Mouse (Mus musculus) ES-Bruce4 (cell line): ENCODE measurements around the gene Tuba1c. TPM values are rescaled to one million over a fixed set of nuclear protein-coding genes. Genes with fewer than 3 reads are reported as not detected.

Experiments used
- H3K27ac ChIP-seq: 2 replicates; pipeline ENCODE4 v1.5.1; 2012; ENCODE audit warnings: low read length, inconsistent platforms; ENCODE audit not compliant: insufficient read depth
- H3K27me3 ChIP-seq: 2 replicates; pipeline ENCODE4 v1.6.1; 2012; ENCODE audit warnings: mild to moderate bottlenecking, low read length, inconsistent platforms; ENCODE audit not compliant: control insufficient read depth, poor library complexity, insufficient read depth, severe bottlenecking
- H3K36me3 ChIP-seq: 2 replicates; pipeline ENCODE4 v1.6.1; 2012; ENCODE audit warnings: inconsistent platforms, mild to moderate bottlenecking, low read length, moderate library complexity; ENCODE audit not compliant: control insufficient read depth, poor library complexity, insufficient read depth, severe bottlenecking
- H3K4me1 ChIP-seq: one replicate; pipeline ENCODE4 v1.8.1; 2011; ENCODE audit warnings: low read length; ENCODE audit not compliant: control insufficient read depth, insufficient read depth
- H3K4me3 ChIP-seq: 2 replicates; pipeline ENCODE4 v1.5.1; 2011; ENCODE audit warnings: low read depth, mild to moderate bottlenecking, low read length
- H3K9ac ChIP-seq: 2 replicates; pipeline ENCODE4 v1.6.1; 2012; ENCODE audit warnings: low read depth, mild to moderate bottlenecking, inconsistent platforms; ENCODE audit not compliant: poor library complexity, severe bottlenecking
- H3K9me3 ChIP-seq: replicated peaks from 2 replicates; pipeline ENCODE4 v1.6.1; 2012; ENCODE audit warnings: mild to moderate bottlenecking, low read length, inconsistent platforms; ENCODE audit not compliant: control insufficient read depth, poor library complexity, insufficient read depth, severe bottlenecking
- CTCF ChIP-seq: IDR thresholded peaks from one replicate; pipeline ENCODE4 v1.8.1; 2011; ENCODE audit warnings: low read depth, low read length
- EP300 ChIP-seq: IDR thresholded peaks from 2 replicates; pipeline ENCODE4 v1.6.1; 2011; ENCODE audit warnings: low read depth, low read length; ENCODE audit not compliant: insufficient read depth
- POLR2A ChIP-seq: IDR thresholded peaks from one replicate; pipeline ENCODE4 v1.8.1; 2011; ENCODE audit warnings: low read length; ENCODE audit not compliant: insufficient read depth
- polyA plus RNA-seq: library from polyadenylated mRNA; stranded (reverse); fragments of >200 nt; gene quantifications from 2 replicates; pipeline ENCODE4 v1.2.4, GENCODE M21; 2011; ENCODE audit warnings: low read depth; ENCODE audit not compliant: missing spikeins, insufficient read depth, insufficient read length

Tuba1c gene
- polyA plus RNA-seq, 1 experiment, result 407 TPM

GRCm38 (mm10) chr15:99038025-99038424, 8.3 kb downstream of the Tuba1c start:
- TF ChIP-seq CTCF, result no peak
- TF ChIP-seq EP300, result no peak
- TF ChIP-seq POLR2A, result no peak
- no peak overlapping the region for H3K9ac ChIP-seq

DNA sequence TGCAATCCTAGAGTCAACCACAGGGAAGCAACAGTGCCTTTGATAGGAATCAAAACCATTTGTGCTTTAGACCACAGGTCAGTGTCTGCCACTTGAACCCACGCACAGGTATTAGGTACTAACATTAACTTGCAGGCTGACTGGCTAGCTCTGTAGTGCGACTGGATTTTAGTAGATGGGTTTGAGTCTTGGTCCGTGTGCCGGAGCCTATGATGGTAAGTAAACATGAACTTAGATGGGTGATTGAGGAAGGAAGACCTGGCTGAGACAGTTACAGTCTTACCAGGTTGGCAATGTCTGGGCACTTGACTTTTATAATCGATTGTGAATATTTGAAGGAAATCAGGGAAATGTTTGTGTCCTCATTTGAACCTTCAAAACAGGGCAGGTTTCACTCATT, 9.1 kb downstream of the Tuba1c start:
- Histone ChIP-seq H3K36me3 (peaks cover 28% of the 10 kb centered on the region), H3K4me3 (no peak overlapping the region), H3K4me1 (peaks cover 4% of the 10 kb centered on the region), H3K9me3 (no peaks in the 10 kb centered on the region), H3K27me3 (no peaks in the 10 kb centered on the region), H3K27ac (peak overlapping the region; percentile 28; the same call in 1 of the 2 replicates), H3K9ac (no peak overlapping the region)
- TF ChIP-seq CTCF (no peak), EP300 (no peak), POLR2A (no peak)

More at GRCm38 (mm10) chr15:99038025-99038424, 8.3 kb downstream of the Tuba1c start:
- Histone ChIP-seq H3K4me1 (peaks cover 4% of the 10 kb centered on the region), H3K27ac (no peak overlapping the region), H3K36me3 (peaks cover 35% of the 10 kb centered on the region), H3K4me3 (no peak overlapping the region), H3K27me3 (no peaks in the 10 kb centered on the region), H3K9me3 (no peaks in the 10 kb centered on the region)

DNA sequence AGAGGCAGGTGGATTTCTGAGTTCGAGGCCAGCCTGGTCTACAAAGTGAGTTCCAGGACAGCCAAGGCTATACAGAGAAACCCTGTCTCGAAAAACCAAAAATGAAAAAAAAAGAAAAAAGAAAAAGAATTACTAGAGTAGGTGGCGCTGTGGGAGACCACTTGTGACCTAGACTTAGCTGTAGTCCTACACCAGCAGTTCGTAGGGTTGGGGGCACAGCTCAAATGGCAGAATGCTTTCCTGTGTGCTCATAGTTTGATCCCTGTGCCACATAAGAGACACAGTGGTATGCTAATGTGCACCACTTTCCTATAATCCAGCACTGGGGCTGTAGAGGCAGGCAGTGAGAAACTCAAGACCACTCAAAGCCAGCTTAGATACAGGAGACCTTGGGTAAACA, 9.6 kb downstream of the Tuba1c start:
- Histone ChIP-seq H3K4me1 (peaks cover 4% of the 10 kb centered on the region), H3K4me3 (no peak overlapping the region), H3K9ac (no peak overlapping the region), H3K27ac (no peak overlapping the region), H3K27me3 (no peaks in the 10 kb centered on the region), H3K9me3 (no peaks in the 10 kb centered on the region), H3K36me3 (peaks cover 26% of the 10 kb centered on the region)
- TF ChIP-seq EP300 (no peak), POLR2A (no peak), CTCF (no peak)

GRCm38 (mm10) chr15:99039996-99040919, 10.6 kb downstream of the Tuba1c start:
- TF ChIP-seq CTCF (peak; percentile 64), EP300 (no peak)
- Histone ChIP-seq H3K27ac (no peak overlapping the region), H3K27me3 (no peaks in the 10 kb centered on the region), H3K36me3 (peaks cover 16% of the 10 kb centered on the region), H3K9ac (0 out of 2 replicates have a peak overlapping the region, but pooled peaks have one; percentile 1), H3K4me1 (peaks cover 6% of the 10 kb centered on the region), H3K9me3 (no peaks in the 10 kb centered on the region), H3K4me3 (no peak overlapping the region)

GRCm38 (mm10) chr15:99040920-99041856, 11.5 kb downstream of the Tuba1c start:
- Histone ChIP-seq H3K9ac (no peak overlapping the region), H3K27me3 (no peaks in the 10 kb centered on the region)

DNA sequence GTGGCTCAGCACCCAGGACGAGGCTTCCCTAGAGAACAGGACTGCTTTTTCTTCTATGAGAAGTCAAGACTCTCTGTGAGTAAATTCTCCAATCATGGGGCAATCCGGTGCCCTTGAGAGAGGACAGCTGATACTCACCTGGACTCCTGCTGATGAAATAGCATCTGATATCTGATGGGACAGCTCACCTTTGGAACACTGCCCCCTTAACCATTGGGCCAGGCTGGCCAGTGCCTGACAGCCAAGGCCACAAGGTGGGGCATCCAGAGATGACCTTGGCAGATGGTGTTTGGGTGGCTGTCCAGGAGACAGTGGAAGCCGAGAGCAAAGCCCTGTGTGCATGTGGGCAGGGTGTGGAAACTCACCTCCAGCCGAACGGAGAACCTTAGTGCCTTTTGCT, 12.6 kb downstream of the Tuba1c start:
- no peak overlapping the region for H3K9ac ChIP-seq
- H3K27me3 ChIP-seq, result no peaks in the 10 kb centered on the region
- no peak overlapping the region for H3K4me3 ChIP-seq
- no peak for TF ChIP-seq CTCF
- H3K9me3 ChIP-seq, result no peaks in the 10 kb centered on the region
- H3K27ac ChIP-seq, result no peak overlapping the region
- H3K36me3 ChIP-seq, result no peaks in the 10 kb centered on the region; the same call in 1 of the 2 replicates
- peaks cover 4% of the 10 kb centered on the region for H3K4me1 ChIP-seq

More at GRCm38 (mm10) chr15:99040920-99041856, 11.5 kb downstream of the Tuba1c start:
- Histone ChIP-seq H3K27ac (no peak overlapping the region), H3K9me3 (no peaks in the 10 kb centered on the region), H3K4me3 (no peak overlapping the region), H3K4me1 (peaks cover 4% of the 10 kb centered on the region), H3K36me3 (peaks cover 7% of the 10 kb centered on the region)
- no peak for TF ChIP-seq POLR2A
- TF ChIP-seq CTCF, result no peak
- no peak for TF ChIP-seq EP300
